Mouse (Mus musculus) CH12.LX (cell line): ENCODE measurements around the gene Zfp493. TPM values are rescaled to one million over a fixed set of nuclear protein-coding genes. Genes with fewer than 3 reads are reported as not detected.

Experiments
- DNase-seq: peaks from one replicate; pipeline ENCODE4 v3.0.0-alpha.2; 2013; ENCODE audit errors: extremely low read depth
- H3K27ac ChIP-seq: 2 replicates; pipeline ENCODE4 v1.5.1; 2012; ENCODE audit warnings: low read depth, mild to moderate bottlenecking, control low read depth, moderate library complexity; ENCODE audit not compliant: insufficient read depth
- H3K27me3 ChIP-seq: replicated peaks from 2 replicates; pipeline ENCODE3; 2012; ENCODE audit warnings: inconsistent platforms
- H3K36me3 ChIP-seq, 2 experiments: replicated peaks in 1 of 2; 2 replicates each; pipeline versions ENCODE3 to v1.6.1; 2012; ENCODE audit warnings: inconsistent platforms in 1 of 2, low read length in 1 of 2, mild to moderate bottlenecking in 1 of 2, mixed read lengths in 1 of 2, moderate library complexity in 1 of 2; ENCODE audit not compliant: control insufficient read depth in 1 of 2, insufficient read depth in 1 of 2
- H3K4me1 ChIP-seq, 2 experiments: 2 replicates each; pipeline ENCODE4 v1.6.1; 2012; ENCODE audit warnings: inconsistent platforms in 1 of 2, moderate library complexity in 1 of 2; ENCODE audit not compliant: insufficient read depth in 2 of 2, control insufficient read depth in 1 of 2
- H3K4me2 ChIP-seq: 2 replicates; pipeline ENCODE4 v1.6.1; 2012; ENCODE audit warnings: low read depth, mild to moderate bottlenecking, control low read depth; ENCODE audit not compliant: poor library complexity, insufficient read depth, severe bottlenecking
- H3K4me3 ChIP-seq, 3 experiments: fragments of 150-350 bp in 1 of 3; sonication (generic) in 1 of 3; replicated peaks in 1 of 3; 2 replicates each; pipeline versions ENCODE3 to v1.5.1; 2011 to 2012; ENCODE audit warnings: low read depth in 2 of 3, low read length in 2 of 3, mild to moderate bottlenecking in 2 of 3, moderate library complexity in 2 of 3, control low read depth in 1 of 3, improper control_type of control experiment in 1 of 3, inconsistent platforms in 1 of 3, mixed read lengths in 1 of 3; ENCODE audit not compliant: poor library complexity in 1 of 3
- H3K79me2 ChIP-seq: replicated peaks from 2 replicates; pipeline ENCODE4 v1.6.1; 2012; ENCODE audit warnings: mild to moderate bottlenecking, moderate library complexity; ENCODE audit not compliant: control insufficient read depth, poor library complexity, insufficient read depth, severe bottlenecking; ENCODE audit errors: extremely low read depth
- H3K9ac ChIP-seq: 2 replicates; pipeline ENCODE4 v1.6.1; 2012; ENCODE audit warnings: low read depth, mild to moderate bottlenecking, control low read depth, moderate library complexity; ENCODE audit not compliant: insufficient read depth
- H3K9me3 ChIP-seq: replicated peaks from 2 replicates; pipeline ENCODE3; 2012; ENCODE audit warnings: low read length, inconsistent platforms, mixed read lengths
- CTCF ChIP-seq, 2 experiments: IDR thresholded peaks in 1 of 2; conservative IDR thresholded peaks in 1 of 2; 2 replicates each; pipeline ENCODE4 v1.5.1; 2011 to 2012; ENCODE audit warnings: low read depth in 2 of 2, low read length in 2 of 2, improper control_type of control experiment in 1 of 2, inconsistent platforms in 1 of 2, mild to moderate bottlenecking in 1 of 2, moderate library complexity in 1 of 2
- ELF1 ChIP-seq: IDR thresholded peaks from 2 replicates; pipeline ENCODE4 v1.6.1; 2014; ENCODE audit warnings: low read depth, mild to moderate bottlenecking, inconsistent platforms, low read length, improper control_type of control experiment
- ETS1 ChIP-seq: conservative IDR thresholded peaks from 2 replicates; pipeline ENCODE4 v1.6.1; 2012; ENCODE audit warnings: low read depth, mild to moderate bottlenecking, inconsistent platforms, low read length, improper control_type of control experiment, moderate library complexity
- GABPA ChIP-seq: IDR thresholded peaks from 2 replicates; pipeline ENCODE4 v1.6.1; 2012; ENCODE audit warnings: low read depth, low read length, improper control_type of control experiment, inconsistent platforms; ENCODE audit not compliant: insufficient replicate concordance
- JUND ChIP-seq: conservative IDR thresholded peaks from 2 replicates; pipeline ENCODE4 v1.6.1; 2011; ENCODE audit warnings: low read depth, low read length, improper control_type of control experiment
- KAT2A ChIP-seq: IDR thresholded peaks from 2 replicates; pipeline ENCODE4 v1.6.1; 2012; ENCODE audit warnings: low read length, improper control_type of control experiment, inconsistent platforms; ENCODE audit not compliant: insufficient replicate concordance
- MAFK ChIP-seq: IDR thresholded peaks from 2 replicates; pipeline ENCODE4 v1.6.1; 2011; ENCODE audit warnings: low read length, improper control_type of control experiment; ENCODE audit not compliant: insufficient replicate concordance
- MAX ChIP-seq: IDR thresholded peaks from 2 replicates; pipeline ENCODE4 v1.6.1; 2011; ENCODE audit warnings: low read length, improper control_type of control experiment
- MAZ ChIP-seq: IDR thresholded peaks from 2 replicates; pipeline ENCODE4 v1.6.1; 2012; ENCODE audit warnings: low read depth, mild to moderate bottlenecking, inconsistent platforms, low read length, improper control_type of control experiment, moderate library complexity
- MEF2A ChIP-seq: IDR thresholded peaks from 2 replicates; pipeline ENCODE4 v1.6.1; 2014; ENCODE audit warnings: low read depth, mild to moderate bottlenecking, inconsistent platforms, low read length, improper control_type of control experiment, borderline replicate concordance
- MXI1 ChIP-seq: IDR thresholded peaks from 2 replicates; pipeline ENCODE4 v1.6.1; 2011; ENCODE audit warnings: mild to moderate bottlenecking, low read depth, low read length, improper control_type of control experiment
- MYC ChIP-seq: IDR thresholded peaks from 2 replicates; pipeline ENCODE4 v1.6.1; 2011; ENCODE audit warnings: low read depth, mild to moderate bottlenecking, improper control_type of control experiment, low read length
- NELFE ChIP-seq: IDR thresholded peaks from 2 replicates; pipeline ENCODE4 v1.6.1; 2011; ENCODE audit warnings: low read depth, low read length, improper control_type of control experiment
- NRF1 ChIP-seq: IDR thresholded peaks from 2 replicates; pipeline ENCODE4 v1.6.1; 2014; ENCODE audit warnings: low read depth, mild to moderate bottlenecking, inconsistent platforms, low read length, improper control_type of control experiment, moderate library complexity
- PAX5 ChIP-seq: IDR thresholded peaks from 2 replicates; pipeline ENCODE4 v1.6.1; 2012; ENCODE audit warnings: low read length, inconsistent platforms, mixed read lengths
- POLR2AphosphoS2 ChIP-seq: IDR thresholded peaks from 2 replicates; pipeline ENCODE4 v1.6.1; 2011; ENCODE audit warnings: low read depth, low read length, improper control_type of control experiment
- RAD21 ChIP-seq: IDR thresholded peaks from 2 replicates; pipeline ENCODE4 v1.6.1; 2011; ENCODE audit warnings: low read depth, mild to moderate bottlenecking, low read length, improper control_type of control experiment, moderate library complexity
- RCOR1 ChIP-seq: conservative IDR thresholded peaks from 2 replicates; pipeline ENCODE4 v1.6.1; 2012; ENCODE audit warnings: low read depth, mild to moderate bottlenecking, inconsistent platforms, low read length, improper control_type of control experiment
- SIN3A ChIP-seq: IDR thresholded peaks from 2 replicates; pipeline ENCODE4 v1.6.1; 2012; ENCODE audit warnings: low read length, improper control_type of control experiment, inconsistent platforms
- UBTF ChIP-seq: IDR thresholded peaks from 2 replicates; pipeline ENCODE4 v1.6.1; 2012; ENCODE audit warnings: low read depth, mild to moderate bottlenecking, inconsistent platforms, low read length, improper control_type of control experiment, moderate library complexity
- USF1 ChIP-seq: IDR thresholded peaks from 2 replicates; pipeline ENCODE4 v1.6.1; 2014; ENCODE audit warnings: low read depth, mild to moderate bottlenecking, inconsistent platforms, low read length, improper control_type of control experiment
- USF2 ChIP-seq: conservative IDR thresholded peaks from 2 replicates; pipeline ENCODE4 v1.6.1; 2011; ENCODE audit warnings: low read depth, low read length, improper control_type of control experiment
- ZC3H11A ChIP-seq: IDR thresholded peaks from 2 replicates; pipeline ENCODE4 v1.6.1; 2012; ENCODE audit warnings: low read depth, mild to moderate bottlenecking, inconsistent platforms, low read length, improper control_type of control experiment
- ZMIZ1 ChIP-seq: IDR thresholded peaks from 2 replicates; pipeline ENCODE4 v1.6.1; 2012; ENCODE audit warnings: low read depth, mild to moderate bottlenecking, inconsistent platforms, low read length, improper control_type of control experiment
- ZNF384 ChIP-seq: IDR thresholded peaks from 2 replicates; pipeline ENCODE4 v1.6.1; 2012; ENCODE audit warnings: low read depth, low read length, improper control_type of control experiment, inconsistent platforms
- dilution Hi-C: fragments of 300-500 bp; cut with MboI; formaldehyde crosslinking; loops from 2 replicates; pipeline ENCODE4 v1.14.3; 2020; ENCODE audit warnings: low sequenced_read_pairs; ENCODE audit not compliant: extremely low pct_unique_long_range_greater_than_20kb, extremely low pct_ligation_motif_present
- in situ Hi-C: fragments of 300-500 bp; cut with MboI; formaldehyde crosslinking; loops from 3 replicates; pipeline ENCODE4 v1.14.3; 2019; ENCODE audit warnings: low sequenced_read_pairs, low pct_ligation_motif_present, low pct_unique_long_range_greater_than_20kb, mixed read lengths
- polyA plus RNA-seq: library from polyadenylated mRNA; unstranded; fragments of >175 nt; gene quantifications from 2 replicates; pipeline ENCODE4 v1.2.1, GENCODE M21; 2012; ENCODE audit warnings: low read depth; ENCODE audit not compliant: insufficient read length
- total RNA-seq, 2 experiments: library from RNA; depleted of rRNA; stranded (reverse); fragments of 300-350 nt in 1 of 2; fragments of >200 nt in 1 of 2; gene quantifications; 2 replicates each; pipeline ENCODE4 v1.2.3; 2012 to 2014

The Zfp493 gene
- total and polyA plus RNA-seq, 3 experiments, result not detected

DNA sequence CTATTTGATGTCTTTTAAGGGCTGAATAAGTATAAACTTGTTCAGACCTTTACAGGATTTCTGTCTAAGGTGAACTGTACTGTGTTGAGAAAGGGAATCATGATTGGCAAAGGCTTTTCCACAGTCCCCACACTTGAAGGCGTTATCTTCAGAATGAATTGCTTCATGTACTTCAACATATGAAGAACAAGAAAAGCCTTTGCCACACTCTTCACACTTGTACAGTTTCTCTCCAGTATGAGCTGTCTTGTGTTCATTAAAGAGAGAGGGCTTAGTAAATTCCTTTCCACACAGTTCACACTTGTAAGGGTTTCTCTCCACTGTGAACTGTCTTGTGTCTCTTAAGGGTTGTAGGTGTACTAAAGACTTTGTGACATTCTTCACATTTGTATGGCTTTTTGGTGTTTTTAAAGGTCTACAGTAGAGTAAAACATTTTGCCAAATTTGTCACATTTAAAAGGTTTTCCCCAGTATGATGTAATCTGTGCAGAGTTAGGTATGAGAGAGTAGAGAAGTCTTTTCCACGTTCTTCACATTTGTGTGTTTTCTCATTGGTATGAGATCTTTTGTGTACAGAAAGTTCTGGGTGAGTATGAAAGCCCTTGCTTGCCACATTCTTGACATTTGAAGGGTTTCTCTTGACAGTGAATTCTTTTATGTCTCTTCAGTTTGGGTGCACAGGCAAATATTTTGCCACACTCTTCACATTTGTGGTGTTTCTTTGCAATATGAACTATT, 16.3 kb upstream of the Zfp493 start:
- DNase-seq, result no peak
- dilution Hi-C loops, result no loop called here

DNA sequence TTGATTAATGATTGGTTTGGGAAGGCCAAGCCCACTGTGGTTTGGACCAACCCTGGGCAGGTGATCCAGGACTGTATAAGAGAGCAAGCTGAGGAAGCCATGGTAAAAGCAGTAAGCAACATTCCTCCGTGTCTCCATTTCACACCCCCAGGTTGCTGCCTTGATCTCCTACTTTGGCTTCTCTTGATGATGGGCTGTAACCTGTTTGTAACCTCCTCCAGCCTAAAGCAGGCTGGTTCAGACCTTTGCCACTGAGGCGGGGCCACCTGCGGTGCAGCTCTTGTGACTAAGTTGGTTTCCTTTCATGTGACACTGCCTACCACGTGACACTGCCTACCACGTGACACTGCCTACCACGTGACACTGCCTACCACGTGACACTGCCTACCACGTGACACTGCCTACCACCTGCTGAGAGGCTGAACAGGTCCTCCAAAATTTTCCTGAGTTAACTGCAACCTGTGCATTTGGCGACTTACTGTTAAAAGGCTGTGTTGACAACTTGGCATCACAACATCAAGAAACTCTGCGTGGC, 12.5 kb downstream of the Zfp493 start:
- H3K27me3 ChIP-seq, result no peaks in the 10 kb centered on the region
- TF ChIP-seq MYC (no peak), MAZ (no peak), MAX (peak; percentile 48; the same call in 1 of the 2 replicates), POLR2AphosphoS2 (no peak), ETS1 (no peak), MEF2A (no peak), NRF1 (no peak), ZNF384 (no peak), NELFE (no peak), PAX5 (no peak), USF2 (peak; percentile 70), ELF1 (no peak), MAFK (no peak), RCOR1 (no peak), USF1 (peak; percentile 36), ZMIZ1 (no peak), CTCF (conservative IDR thresholded peaks at IDR 0.05 in 1 of 2, IDR thresholded peaks at IDR 0.05 in 1 of 2; ENCODE audit: low read depth in 2 of 2, low read length in 2 of 2) (no peak), RAD21 (no peak), KAT2A (no peak), ZC3H11A (no peak), SIN3A (no peak), JUND (no peak), MXI1 (no peak), GABPA (no peak)
- DNase-seq, result no peak
- H3K9me3 ChIP-seq, result peaks cover 8% of the 10 kb centered on the region
- H3K4me1 ChIP-seq, result no peaks in the 10 kb centered on the region
- H3K4me2 ChIP-seq, result no peak overlapping the region
- no peaks in the 10 kb centered on the region for H3K79me2 ChIP-seq
- no peak overlapping the region for H3K27ac ChIP-seq
- no peak overlapping the region for H3K4me3 ChIP-seq
- in situ Hi-C loops (no loop called here), dilution Hi-C loops (no loop called here)
- H3K9ac ChIP-seq, result no peak overlapping the region
- no peaks in the 10 kb centered on the region for H3K36me3 ChIP-seq

More for the DNA sequence above, 16.3 kb upstream of the Zfp493 start:
- no peaks in the 10 kb centered on the region for H3K36me3 ChIP-seq
- no peak overlapping the region for H3K4me3 ChIP-seq
- no peaks in the 10 kb centered on the region for H3K4me1 ChIP-seq
- H3K27me3 ChIP-seq, result peaks cover 7% of the 10 kb centered on the region
- in situ Hi-C loops, result no loop called here
- no peaks in the 10 kb centered on the region for H3K9me3 ChIP-seq
- H3K4me2 ChIP-seq, result no peak overlapping the region
- TF ChIP-seq UBTF, result no peak
- no peak for TF ChIP-seq USF2
- TF ChIP-seq, all 38 proteins: peak for 0
- Histone ChIP-seq H3K9ac (no peak overlapping the region), H3K27ac (no peak overlapping the region), H3K79me2 (no peaks in the 10 kb centered on the region)
